Comparison of ENCODE assay signal across 8 mouse cellular contexts in genomic region chr5:137684294-137685123, GRCm38 (mm10). TPM values are rescaled to one million over a fixed set of nuclear protein-coding genes. Genes with fewer than 3 reads are reported as not detected.
DNase-seq lines count a peak whose midpoint lies in the region; ATAC-seq lines count a peak whose summit lies in the region.

Gene Agfg2, minus strand, starts transcription at chr5:137684726.

- peak; percentile 99 for ATAC-seq in hindbrain, embryonic 15.5 days (ENCODE audit: low FRiP score, low read depth)

- peak within 1 kb of the TSS; percentile 74 for H3K4me2 ChIP-seq in hindbrain, embryonic 15.5 days

- peak within 1 kb of the TSS; percentile 86 for H3K27ac ChIP-seq in hindbrain, embryonic 15.5 days (replicated peaks)

- DNase-seq in T-cell, adult 2 months (ENCODE audit: low spot score) = peak; percentile 99
- peak; percentile 97 to 98 for DNase-seq in cerebellum, postnatal 36 days
- DNase-seq in frontal cortex, postnatal 36 days (ENCODE audit: low spot score in 2 of 2) = peak; percentile 99
- peak; percentile 100 for DNase-seq in left cerebral cortex, adult 11 months (ENCODE audit: low spot score)
- peak; percentile 98 to 100 for DNase-seq in lung, postnatal 4 days
- peak; percentile 97 for DNase-seq in retina, postnatal 7 days (ENCODE audit: low read depth, low spot score)
- peak; percentile 86 for DNase-seq in urinary bladder, adult 2 months (ENCODE audit: low spot score)

- H3K4me1 ChIP-seq in hindbrain, embryonic 15.5 days (replicated peaks) = peaks cover 25% of the 10 kb centered on the region

- H3K9ac ChIP-seq in hindbrain, embryonic 15.5 days = peak within 1 kb of the TSS; percentile 80

- H3K27me3 ChIP-seq in hindbrain, embryonic 15.5 days = no peaks in the 10 kb centered on the region

- peak within 1 kb of the TSS; percentile 97 for H3K4me3 ChIP-seq in hindbrain, embryonic 15.5 days

- H3K36me3 ChIP-seq in hindbrain, embryonic 15.5 days = no peaks in the 10 kb centered on the region

- H3K9me3 ChIP-seq in hindbrain, embryonic 15.5 days = no peaks in the 10 kb centered on the region

- under 1% methylated on average over 60 of the region's 62 CpGs for WGBS in hindbrain, embryonic 15.5 days

RNA-seq across cellular contexts. Expression of gene Agfg2, which starts in this region (rescaled TPM):
- polyA plus RNA-seq in hindbrain, embryonic 15.5 days (2015; fragmentation: Nextera tagmentation; extraction: Ambion mirVana) = 20.2 and 20.3 TPM in 2 replicates
- polyA plus RNA-seq in urinary bladder, adult 2 months (2012; rRNA removed) = 24.7 and 25.4 TPM in 2 replicates

Comparison
In these comparisons a context has a peak if more than half of its experiments do, and no peak if none do; other contexts are left out.
1. Peak in every context shown above with its lines: DNase-seq, ATAC-seq, H3K4me3 ChIP-seq and H3K27ac ChIP-seq.